Mouse (Mus musculus) embryonic stem cell, embryonic (primary cell): ENCODE results near the gene Kcnh4.

Source experiments
- CTCF ChIA-PET, 4 experiments: fragments of 300-600 bp in 2 of 4; fragments of 350-600 bp in 2 of 4; sonication (Branson Sonifier 250); formaldehyde crosslinking; loops; one replicate each; lab custom pipeline; 2022; ENCODE audit warnings: inconsistent platforms in 2 of 4; lab: Charles Lee
- POLR2A ChIA-PET, 4 experiments: fragments of 300-600 bp in 2 of 4; fragments of 350-600 bp in 2 of 4; sonication (Branson Sonifier 250); formaldehyde crosslinking; loops; one replicate each; lab custom pipeline; 2022; ENCODE audit warnings: antibody characterized with exemption in 4 of 4, inconsistent platforms in 1 of 4; lab: Charles Lee

Kcnh4 gene

DNA sequence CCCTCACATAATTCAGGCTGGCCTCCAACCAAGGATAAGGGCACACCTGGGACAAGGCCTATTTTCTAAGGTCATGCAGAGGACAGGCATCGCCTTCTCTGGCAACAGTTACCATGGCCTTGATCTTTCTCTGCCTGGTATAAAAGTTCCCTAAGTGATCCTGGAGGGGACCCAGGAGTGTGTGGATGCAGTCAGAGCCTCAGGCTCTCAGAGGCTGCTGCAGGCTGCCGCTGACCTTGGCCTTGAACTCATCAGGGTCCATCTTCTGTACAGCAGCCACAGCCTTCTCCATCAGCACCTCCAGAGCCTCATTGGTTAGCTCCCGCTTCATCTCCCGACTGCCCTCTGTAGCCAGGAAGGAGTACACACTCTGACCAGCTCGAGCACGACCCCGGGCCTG is 61.8 kb downstream of the Kcnh4 start:
- ChIA-PET POLR2A (no interaction called here), CTCF (interaction anchor here in 2 of 4 experiments (0.8 to 5.3 kb wide), 2 partner anchors 52 to 71 kb away, joined by 3 to 14 read pairs; no protein-coding TSS in a partner anchor)

DNA sequence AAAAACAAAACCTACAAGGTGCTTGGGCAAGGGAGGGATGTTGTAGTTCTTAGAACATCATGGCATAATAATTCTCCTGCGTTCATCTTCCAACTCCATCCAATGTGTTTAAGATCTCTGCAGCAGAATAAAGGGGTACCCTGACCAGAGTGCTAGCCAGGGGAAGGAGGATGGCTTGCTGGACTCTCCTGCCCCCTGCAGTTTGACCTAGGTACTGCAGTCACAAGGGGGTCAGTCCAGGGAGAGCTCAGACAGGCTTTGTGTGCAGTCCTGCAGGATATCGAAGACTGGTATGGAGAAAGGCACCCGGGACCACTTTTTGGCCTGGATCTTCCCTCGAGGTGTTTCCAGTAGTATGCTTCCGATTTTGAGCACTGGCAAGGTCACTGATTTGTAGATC is 64.8 kb downstream of the Kcnh4 start:
- ChIA-PET POLR2A (interaction anchor here in 2 of 4 experiments (0.6 to 2.2 kb wide), 7 partner anchors 10 to 264 kb away, joined by 3 to 7 read pairs (median 3); partner anchors contain the start of genes Dnajc7 (in 1 of the 2) and Nkiras2 (in 1 of the 2)), CTCF (interaction anchor here (0.5 to 3.8 kb wide), 61 partner anchors 9 to 363 kb away, joined by 3 to 34 read pairs (median 4); partner anchors contain the start of genes Nkiras2 (in 3 of the 4), Dhx58 (in 2 of the 4), Dnajc7 (in 2 of the 4) and Acly (in 1 of the 4))

- CTCF ChIA-PET: interaction anchor here (0.6 to 3.8 kb wide), 8 partner anchors 11 to 296 kb away, joined by 3 to 34 read pairs (median 3); partner anchors contain the start of gene Jup (in 1 of the 4)
- POLR2A ChIA-PET: interaction anchor here (0.6 to 2.2 kb wide), 15 partner anchors 8 to 165 kb away, joined by 3 to 21 read pairs (median 3); partner anchors contain the start of genes Acly (in 1 of the 4), Dhx58 (in 1 of the 4), Dnajc7 (in 1 of the 4) and Nkiras2 (in 1 of the 4)
These were observed 66.6 kb downstream of the Kcnh4 start for GRCm38 (mm10) chr11:100693154-100693553.

DNA sequence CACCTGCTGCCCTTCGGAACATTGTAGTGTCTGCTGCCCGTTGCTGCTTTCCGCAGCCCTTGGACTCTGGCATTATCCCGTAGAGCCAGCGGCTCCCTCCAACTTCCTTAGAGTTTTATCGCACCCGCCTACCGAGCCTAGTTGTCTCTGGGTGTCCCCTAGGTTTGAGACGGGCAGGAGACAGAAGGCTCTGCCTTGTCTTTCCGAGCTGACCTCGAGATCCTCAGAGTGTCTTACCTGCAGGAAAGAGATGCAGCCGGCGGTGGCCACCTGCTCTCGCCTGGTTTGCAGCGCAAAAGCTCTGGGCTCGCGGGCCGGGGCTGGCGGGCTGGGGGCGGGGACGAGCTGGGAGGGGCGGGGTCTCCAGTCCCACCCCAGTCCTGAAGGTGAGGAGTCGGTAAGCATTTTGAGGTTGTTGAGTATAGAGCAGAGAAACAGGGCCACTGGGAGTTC is 67.6 kb downstream of the Kcnh4 start, which contains the start of gene Zfp385c:
Gene Zfp385c (minus strand): TSS at position 292 of the 453 bp plus-strand sequence.
- CTCF ChIA-PET: interaction anchor here (0.7 to 3.8 kb wide), 16 partner anchors 9 to 327 kb away, joined by 3 to 34 read pairs (median 3); partner anchors contain the start of gene Acly (in 1 of the 4)
- POLR2A ChIA-PET: interaction anchor here (0.6 to 2.2 kb wide), 27 partner anchors 9 to 373 kb away, joined by 3 to 21 read pairs (median 3); partner anchors contain the start of genes Acly (in 1 of the 4), Cavin1 (in 1 of the 4), Dhx58 (in 1 of the 4) and Eif1 (in 1 of the 4)

- ChIA-PET POLR2A (interaction anchor here in 3 of 4 experiments (0.6 to 2.1 kb wide), 12 partner anchors 8 to 390 kb away, joined by 3 to 7 read pairs (median 3); partner anchors contain the start of genes Acly (in 1 of the 3) and Eif1 (in 1 of the 3)), CTCF (interaction anchor here (0.6 to 1.3 kb wide), 6 partner anchors 44 to 163 kb away, joined by 3 to 5 read pairs (median 4); partner anchors contain the start of gene Dnajc7 (in 1 of the 4))
These were observed 69.4 kb downstream of the Kcnh4 start for GRCm38 (mm10) chr11:100690389-100690788.
